Mouse (Mus musculus): ENCODE measurements around the gene Polm.

DNA sequence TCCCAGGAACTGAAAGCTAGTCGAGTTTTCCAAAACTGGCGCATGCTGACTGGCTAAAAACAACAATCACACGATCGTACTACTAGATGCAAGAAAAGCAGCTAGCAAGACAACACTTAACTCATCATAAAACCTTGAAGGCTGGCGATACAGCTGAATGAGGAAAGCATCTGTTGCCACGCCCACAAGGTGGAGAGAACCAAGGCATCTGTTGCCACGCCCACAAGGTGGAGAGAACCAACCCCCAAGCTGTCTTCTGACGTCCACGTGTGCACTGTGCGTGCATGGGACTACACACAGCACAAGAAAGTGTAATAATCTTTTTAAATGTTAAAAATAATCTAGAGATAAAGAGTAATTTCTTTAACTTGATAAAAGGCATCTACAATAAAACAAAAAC lies 24.4 kb downstream of the Polm start:
- TF ChIP-seq CTCF (IDR thresholded peaks at IDR 0.05; ENCODE audit: low read depth, low read length), result no peak
- TF ChIP-seq POLR2A (IDR thresholded peaks at IDR 0.05; ENCODE audit: extremely low read depth, insufficient read depth, low read length), result no peak

All from liver, adult 2 months (tissue).